Mouse (Mus musculus): ENCODE data around the gene Ehd4. TPM values are rescaled to one million over a fixed set of nuclear protein-coding genes. Genes with fewer than 3 reads are reported as not detected.

Gene Ehd4
- total and polyA plus RNA-seq, 3 experiments, result 15.8 to 35.5 TPM; not detected in 1

GRCm38 (mm10) chr2:120096191-120096590 lies 58.2 kb downstream of the Ehd4 start:
- Histone ChIP-seq H3K27ac (ENCODE audit: control insufficient read depth, low read depth, low read length) (no peak overlapping the region), H3K27me3 (ENCODE audit: control insufficient read depth in 1 of 2, insufficient read depth in 2 of 2, low read length in 2 of 2) (no peaks in the 10 kb centered on the region), H3K36me3 (ENCODE audit: control insufficient read depth in 1 of 2, insufficient read depth in 2 of 2, low read length in 2 of 2) (no peaks in the 10 kb centered on the region), H3K4me3 (ENCODE audit: control insufficient read depth in 1 of 2, insufficient read depth in 1 of 2, low read depth in 2 of 2, low read length in 2 of 2) (no peak overlapping the region), H3K4me1 (ENCODE audit: control insufficient read depth in 1 of 2, insufficient read depth in 2 of 2, low read length in 2 of 2) (no peaks in the 10 kb centered on the region), H3K9ac (ENCODE audit: control insufficient read depth, low read depth, low read length, poor library complexity, severe bottlenecking) (no peak overlapping the region), H3K79me2 (ENCODE audit: control insufficient read depth, insufficient read depth, low read length, poor library complexity) (no peaks in the 10 kb centered on the region), H3K9me3 (replicated peaks; ENCODE audit: insufficient read depth, low read length) (no peaks in the 10 kb centered on the region)
- TF ChIP-seq BHLHE40 (IDR thresholded peaks at IDR 0.05; ENCODE audit: borderline replicate concordance, low read depth, low read length), result no peak
- TF ChIP-seq MYC (IDR thresholded peaks at IDR 0.05; ENCODE audit: low read depth, low read length), result no peak
- TF ChIP-seq TCF12 (IDR thresholded peaks at IDR 0.05; ENCODE audit: low read depth, low read length), result no peak
- TF ChIP-seq MYB (IDR thresholded peaks at IDR 0.05; ENCODE audit: low read depth, low read length), result no peak
- TF ChIP-seq USF2 (IDR thresholded peaks at IDR 0.05; ENCODE audit: borderline replicate concordance in 1 of 2, insufficient read depth in 1 of 2, low read depth in 1 of 2, low read length in 2 of 2), result no peak
- no peak for TF ChIP-seq ETS1 (IDR thresholded peaks at IDR 0.05; ENCODE audit: low read depth, low read length)
- TF ChIP-seq USF1 (IDR thresholded peaks at IDR 0.05; ENCODE audit: low read depth, low read length), result no peak
- no peak for TF ChIP-seq MXI1 (IDR thresholded peaks at IDR 0.05; ENCODE audit: low read depth, low read length)
- TF ChIP-seq UBTF (IDR thresholded peaks at IDR 0.05; ENCODE audit: borderline replicate concordance, insufficient read depth, low read depth, low read length), result no peak
- no peak for TF ChIP-seq POLR2AphosphoS5 (IDR thresholded peaks at IDR 0.05; ENCODE audit: borderline replicate concordance, low read depth, low read length)
- no peak for TF ChIP-seq JUND (IDR thresholded peaks at IDR 0.05; ENCODE audit: low read depth, low read length)
- TF ChIP-seq ELF1 (IDR thresholded peaks at IDR 0.05; ENCODE audit: low read depth, low read length), result no peak
- no peak for TF ChIP-seq SIN3A (IDR thresholded peaks at IDR 0.05; ENCODE audit: low read length)
- no peak for TF ChIP-seq NRF1 (IDR thresholded peaks at IDR 0.05; ENCODE audit: insufficient read depth, low read depth, low read length, poor library complexity, severe bottlenecking)
- TF ChIP-seq POLR2A (IDR thresholded peaks at IDR 0.05; ENCODE audit: control insufficient read depth in 1 of 2, insufficient read depth in 1 of 2, low read depth in 1 of 2, low read length in 2 of 2, poor library complexity in 1 of 2), result no peak
- no peak for DNase-seq (ENCODE audit: low read depth, low spot score)

- H3K79me2 ChIP-seq (ENCODE audit: control insufficient read depth, insufficient read depth, low read length, poor library complexity), result no peaks in the 10 kb centered on the region
- no peaks in the 10 kb centered on the region for H3K36me3 ChIP-seq (ENCODE audit: control insufficient read depth in 1 of 2, insufficient read depth in 2 of 2, low read length in 2 of 2)
- no peaks in the 10 kb centered on the region for H3K27me3 ChIP-seq (ENCODE audit: control insufficient read depth in 1 of 2, insufficient read depth in 2 of 2, low read length in 2 of 2)
- no peak overlapping the region for H3K27ac ChIP-seq (ENCODE audit: control insufficient read depth, low read depth, low read length)
- H3K4me1 ChIP-seq (ENCODE audit: control insufficient read depth in 1 of 2, insufficient read depth in 2 of 2, low read length in 2 of 2), result no peaks in the 10 kb centered on the region
- no peak overlapping the region for H3K4me3 ChIP-seq (ENCODE audit: control insufficient read depth in 1 of 2, insufficient read depth in 1 of 2, low read depth in 2 of 2, low read length in 2 of 2)
- H3K9me3 ChIP-seq (replicated peaks; ENCODE audit: insufficient read depth, low read length), result no peaks in the 10 kb centered on the region
- DNase-seq (ENCODE audit: low read depth, low spot score), result no peak
- H3K9ac ChIP-seq (ENCODE audit: control insufficient read depth, low read depth, low read length, poor library complexity, severe bottlenecking), result no peak overlapping the region
- TF ChIP-seq CHD2 (IDR thresholded peaks at IDR 0.05; ENCODE audit: low read length) (no peak), USF1 (IDR thresholded peaks at IDR 0.05; ENCODE audit: low read depth, low read length) (no peak), BHLHE40 (IDR thresholded peaks at IDR 0.05; ENCODE audit: borderline replicate concordance, low read depth, low read length) (no peak), ZKSCAN1 (IDR thresholded peaks at IDR 0.05; ENCODE audit: low read depth, low read length) (no peak), MYB (IDR thresholded peaks at IDR 0.05; ENCODE audit: low read depth, low read length) (no peak), ZC3H11A (IDR thresholded peaks at IDR 0.05; ENCODE audit: low read depth, low read length) (no peak), CHD1 (IDR thresholded peaks at IDR 0.05; ENCODE audit: low read depth, low read length) (no peak), ETS1 (IDR thresholded peaks at IDR 0.05; ENCODE audit: low read depth, low read length) (no peak), TCF12 (IDR thresholded peaks at IDR 0.05; ENCODE audit: low read depth, low read length) (no peak), E2F4 (IDR thresholded peaks at IDR 0.05; ENCODE audit: borderline replicate concordance, low read depth, low read length) (no peak), POLR2AphosphoS2 (IDR thresholded peaks at IDR 0.05; ENCODE audit: low read length) (no peak), MAX (IDR thresholded peaks at IDR 0.05; ENCODE audit: low read length) (no peak), HCFC1 (IDR thresholded peaks at IDR 0.05; ENCODE audit: low read depth, low read length) (no peak), ZNF384 (IDR thresholded peaks at IDR 0.05; ENCODE audit: low read depth, low read length) (no peak), MAZ (IDR thresholded peaks at IDR 0.05; ENCODE audit: low read depth, low read length) (no peak), UBTF (IDR thresholded peaks at IDR 0.05; ENCODE audit: borderline replicate concordance, insufficient read depth, low read depth, low read length) (no peak)
Measured at GRCm38 (mm10) chr2:120095171-120095570, 59.2 kb downstream of the Ehd4 start.
